Mouse (Mus musculus): ENCODE measurements around the gene Ythdf2. TPM values are rescaled to one million over a fixed set of nuclear protein-coding genes. Genes with fewer than 3 reads are reported as not detected.

The Ythdf2 gene
- polyA plus RNA-seq, 1 experiment from 2014 or later: 151 TPM

- Histone ChIP-seq H3K27me3 (no peaks in the 10 kb centered on the region), H3K4me2 (replicated peaks) (no peak overlapping the region), H3K4me3 (no peak overlapping the region), H3K27ac (replicated peaks) (no peak overlapping the region), H3K9ac (replicated peaks) (no peak overlapping the region), H3K9me3 (no peaks in the 10 kb centered on the region), H3K36me3 (peaks cover 49% of the 10 kb centered on the region), H3K4me1 (0 out of 2 replicates have a peak, but pooled peaks cover 18% of the 10 kb centered on the region)
- ATAC-seq (ENCODE audit: low FRiP score, low read depth): no peak
Observed at GRCm38 (mm10) chr4:132198771-132199170, 13.3 kb downstream of the Ythdf2 start.

GRCm38 (mm10) chr4:132198285-132198712, 13.8 kb downstream of the Ythdf2 start:
- Histone ChIP-seq H3K4me3 (no peak overlapping the region), H3K27ac (replicated peaks) (no peak overlapping the region), H3K27me3 (no peaks in the 10 kb centered on the region), H3K4me1 (0 out of 2 replicates have a peak, but pooled peaks cover 18% of the 10 kb centered on the region), H3K4me2 (replicated peaks) (no peak overlapping the region), H3K9ac (replicated peaks) (no peak overlapping the region), H3K9me3 (no peaks in the 10 kb centered on the region), H3K36me3 (peaks cover 44% of the 10 kb centered on the region)
- no peak for ATAC-seq (ENCODE audit: low FRiP score, low read depth)
- WGBS: 74% methylated on average over 4 of the region's 4 CpGs

GRCm38 (mm10) chr4:132194975-132195374, 17.1 kb downstream of the Ythdf2 start:
- Histone ChIP-seq H3K4me1 (0 out of 2 replicates have a peak, but pooled peaks cover 2% of the 10 kb centered on the region), H3K4me3 (no peak overlapping the region), H3K4me2 (replicated peaks) (no peak overlapping the region), H3K36me3 (peaks cover 38% of the 10 kb centered on the region), H3K9ac (replicated peaks) (no peak overlapping the region), H3K27ac (replicated peaks) (no peak overlapping the region), H3K9me3 (no peaks in the 10 kb centered on the region), H3K27me3 (no peaks in the 10 kb centered on the region)
- ATAC-seq (ENCODE audit: low FRiP score, low read depth): no peak
- 83% methylated on average over 3 of the region's 3 CpGs for WGBS

GRCm38 (mm10) chr4:132194373-132194772, 17.7 kb downstream of the Ythdf2 start:
- peaks cover 36% of the 10 kb centered on the region for H3K36me3 ChIP-seq
- no peak overlapping the region for H3K4me3 ChIP-seq
- no peak overlapping the region for H3K27ac ChIP-seq (replicated peaks)
- no peak overlapping the region for H3K9ac ChIP-seq (replicated peaks)
- ATAC-seq (ENCODE audit: low FRiP score, low read depth): no peak
- WGBS: 96% methylated on average over 6 of the region's 6 CpGs
- no peak overlapping the region for H3K4me2 ChIP-seq (replicated peaks)
- 0 out of 2 replicates have a peak, but pooled peaks cover 2% of the 10 kb centered on the region for H3K4me1 ChIP-seq
- no peaks in the 10 kb centered on the region for H3K27me3 ChIP-seq
- H3K9me3 ChIP-seq: no peaks in the 10 kb centered on the region

- H3K4me2 ChIP-seq (replicated peaks): no peak overlapping the region
- no peak overlapping the region for H3K4me3 ChIP-seq
- ATAC-seq (ENCODE audit: low FRiP score, low read depth): no peak
- H3K4me1 ChIP-seq: no peaks in the 10 kb centered on the region
- WGBS: 94% methylated on average over 2 of the region's 2 CpGs
- no peaks in the 10 kb centered on the region for H3K27me3 ChIP-seq
- H3K9me3 ChIP-seq: no peaks in the 10 kb centered on the region
- H3K36me3 ChIP-seq: peaks cover 41% of the 10 kb centered on the region
- no peak overlapping the region for H3K27ac ChIP-seq (replicated peaks)
- H3K9ac ChIP-seq (replicated peaks): no peak overlapping the region
Observed at GRCm38 (mm10) chr4:132187826-132188401, 24.2 kb downstream of the Ythdf2 start.

GRCm38 (mm10) chr4:132183162-132183561, 28.9 kb downstream of the Ythdf2 start:
- no peak overlapping the region for H3K4me3 ChIP-seq
- H3K9me3 ChIP-seq: no peaks in the 10 kb centered on the region
- no peaks in the 10 kb centered on the region for H3K27me3 ChIP-seq
- peaks cover 39% of the 10 kb centered on the region for H3K36me3 ChIP-seq
- 94% methylated on average over 3 of the region's 3 CpGs for WGBS
- H3K9ac ChIP-seq (replicated peaks): no peak overlapping the region
- ATAC-seq (ENCODE audit: low FRiP score, low read depth): no peak
- no peaks in the 10 kb centered on the region for H3K4me1 ChIP-seq
- no peak overlapping the region for H3K27ac ChIP-seq (replicated peaks)
- H3K4me2 ChIP-seq (replicated peaks): no peak overlapping the region

- WGBS: 75% methylated on average over 22 of the region's 22 CpGs
- no peaks in the 10 kb centered on the region for H3K27me3 ChIP-seq
- H3K4me3 ChIP-seq: no peak overlapping the region
- H3K9ac ChIP-seq (replicated peaks): no peak overlapping the region
- no peaks in the 10 kb centered on the region for H3K4me1 ChIP-seq
- no peak for ATAC-seq (ENCODE audit: low FRiP score, low read depth)
- no peak overlapping the region for H3K4me2 ChIP-seq (replicated peaks)
- peaks cover 39% of the 10 kb centered on the region for H3K36me3 ChIP-seq
- H3K9me3 ChIP-seq: no peaks in the 10 kb centered on the region
- H3K27ac ChIP-seq (replicated peaks): no peak overlapping the region
Observed at GRCm38 (mm10) chr4:132181721-132182658, 30.1 kb downstream of the Ythdf2 start.

- H3K36me3 ChIP-seq: peaks cover 36% of the 10 kb centered on the region
- no peak for ATAC-seq (ENCODE audit: low FRiP score, low read depth)
- 76% methylated on average over 9 of the region's 9 CpGs for WGBS
Observed at GRCm38 (mm10) chr4:132180710-132181109, 31.4 kb downstream of the Ythdf2 start.

GRCm38 (mm10) chr4:132178630-132179059, 33.5 kb downstream of the Ythdf2 start:
- ATAC-seq (ENCODE audit: low FRiP score, low read depth): peak; percentile 78; the same call in 1 of the 2 replicates
- H3K27ac ChIP-seq (replicated peaks): peak overlapping the region; percentile 42; the same call in 1 of the 2 replicates
- H3K4me2 ChIP-seq (replicated peaks): no peak overlapping the region
- H3K4me3 ChIP-seq: no peak overlapping the region
- no peaks in the 10 kb centered on the region for H3K9me3 ChIP-seq
- no peak overlapping the region for H3K9ac ChIP-seq (replicated peaks)
- WGBS: 13% methylated on average over 10 of the region's 10 CpGs
- no peaks in the 10 kb centered on the region for H3K4me1 ChIP-seq
- no peaks in the 10 kb centered on the region for H3K27me3 ChIP-seq
- H3K36me3 ChIP-seq: peaks cover 18% of the 10 kb centered on the region

More at GRCm38 (mm10) chr4:132180710-132181109, 31.4 kb downstream of the Ythdf2 start:
- no peaks in the 10 kb centered on the region for H3K9me3 ChIP-seq
- no peak overlapping the region for H3K4me3 ChIP-seq
- H3K4me2 ChIP-seq (replicated peaks): no peak overlapping the region
- H3K27me3 ChIP-seq: no peaks in the 10 kb centered on the region
- no peak overlapping the region for H3K9ac ChIP-seq (replicated peaks)
- no peaks in the 10 kb centered on the region for H3K4me1 ChIP-seq
- no peak overlapping the region for H3K27ac ChIP-seq (replicated peaks)

GRCm38 (mm10) chr4:132176474-132176873, 35.6 kb downstream of the Ythdf2 start:
- WGBS: 54% methylated on average over 10 of the region's 10 CpGs
- 0 out of 2 replicates have a peak, but pooled peaks cover 3% of the 10 kb centered on the region for H3K36me3 ChIP-seq
- no peak for ATAC-seq (ENCODE audit: low FRiP score, low read depth)
- no peak overlapping the region for H3K27ac ChIP-seq (replicated peaks)
- H3K27me3 ChIP-seq: no peaks in the 10 kb centered on the region
- no peak overlapping the region for H3K9ac ChIP-seq (replicated peaks)
- H3K4me3 ChIP-seq: no peak overlapping the region
- H3K4me1 ChIP-seq: peaks cover 3% of the 10 kb centered on the region; the same call in 1 of the 2 replicates
- H3K9me3 ChIP-seq: no peaks in the 10 kb centered on the region
- H3K4me2 ChIP-seq (replicated peaks): no peak overlapping the region

- Histone ChIP-seq H3K36me3 (no peaks in the 10 kb centered on the region), H3K4me3 (no peak overlapping the region), H3K4me2 (replicated peaks) (no peak overlapping the region), H3K27ac (replicated peaks) (no peak overlapping the region), H3K27me3 (no peaks in the 10 kb centered on the region), H3K4me1 (peaks cover 3% of the 10 kb centered on the region; the same call in 1 of the 2 replicates), H3K9me3 (no peaks in the 10 kb centered on the region), H3K9ac (replicated peaks) (no peak overlapping the region)
- 21% methylated on average over 7 of the region's 7 CpGs for WGBS
- no peak for ATAC-seq (ENCODE audit: low FRiP score, low read depth)
Observed at GRCm38 (mm10) chr4:132170891-132171290, 41.2 kb downstream of the Ythdf2 start.

GRCm38 (mm10) chr4:132169761-132170160, 42.3 kb downstream of the Ythdf2 start:
- Histone ChIP-seq H3K9me3 (no peaks in the 10 kb centered on the region), H3K4me2 (replicated peaks) (no peak overlapping the region), H3K27ac (replicated peaks) (no peak overlapping the region), H3K9ac (replicated peaks) (no peak overlapping the region), H3K27me3 (no peaks in the 10 kb centered on the region), H3K4me1 (peaks cover 7% of the 10 kb centered on the region), H3K36me3 (no peaks in the 10 kb centered on the region), H3K4me3 (no peak overlapping the region)
- no peak for ATAC-seq (ENCODE audit: low FRiP score, low read depth)
- 86% methylated on average over 5 of the region's 5 CpGs for WGBS

All from midbrain, embryonic 12.5 days (tissue).